Mouse (Mus musculus) retina, adult 2 months (tissue): ENCODE results near the gene Sept4.
A peak's percentile ranks its signal among the peaks of the same experiment; 100 is the strongest.

ENCODE experiments used
- DNase-seq: peaks from one replicate; pipeline ENCODE4 v3.0.0-alpha.2; 2012; ENCODE audit warnings: low read depth, low spot score

The Sept4 gene

GRCm38 (mm10) chr11:87599395-87600089 lies 30.8 kb downstream of the Sept4 start:
- no peak for DNase-seq

GRCm38 (mm10) chr11:87600322-87600853 lies 31.7 kb downstream of the Sept4 start:
- DNase-seq = no peak

GRCm38 (mm10) chr11:87602234-87602633 lies 33.5 kb downstream of the Sept4 start:
- no peak for DNase-seq

GRCm38 (mm10) chr11:87603571-87603970 lies 34.9 kb downstream of the Sept4 start:
- no peak for DNase-seq

- no peak for DNase-seq
Observed at GRCm38 (mm10) chr11:87609264-87609663, 40.6 kb downstream of the Sept4 start.

GRCm38 (mm10) chr11:87611547-87611946 lies 42.8 kb downstream of the Sept4 start:
- DNase-seq = no peak

- no peak for DNase-seq
Observed at GRCm38 (mm10) chr11:87613972-87614371, 45.3 kb downstream of the Sept4 start.

- DNase-seq = no peak
Observed at GRCm38 (mm10) chr11:87615551-87615950, 46.8 kb downstream of the Sept4 start.

- no peak for DNase-seq
Observed at GRCm38 (mm10) chr11:87615952-87616351, 47.2 kb downstream of the Sept4 start.

GRCm38 (mm10) chr11:87616790-87617474 lies 48.2 kb downstream of the Sept4 start, which contains the start of gene Hsf5:
Gene Hsf5 (plus strand): TSS chr11:87617164.
- no peak for DNase-seq

GRCm38 (mm10) chr11:87617606-87618005 lies 48.9 kb downstream of the Sept4 start:
- no peak for DNase-seq

- DNase-seq = no peak
Observed at GRCm38 (mm10) chr11:87623160-87623559, 54.5 kb downstream of the Sept4 start.

GRCm38 (mm10) chr11:87629859-87630258 lies 61.2 kb downstream of the Sept4 start:
- DNase-seq = no peak

GRCm38 (mm10) chr11:87638793-87639192 lies 70.1 kb downstream of the Sept4 start:
- DNase-seq = no peak

GRCm38 (mm10) chr11:87639206-87639605 lies 70.5 kb downstream of the Sept4 start:
- peak; percentile 16 for DNase-seq
